Mouse (Mus musculus) frontal cortex, postnatal 25 days (tissue): Measurements from ENCODE around the gene Ccdc85c.

Experiments used
- DNase-seq, 2 experiments: peaks; one replicate each; pipeline ENCODE4 v3.0.0; 2022; ENCODE audit warnings: low spot score in 2 of 2

Ccdc85c gene

GRCm38 (mm10) chr12:108268970-108269369 is 6.3 kb downstream of the Ccdc85c start:
- no peak for DNase-seq

DNA sequence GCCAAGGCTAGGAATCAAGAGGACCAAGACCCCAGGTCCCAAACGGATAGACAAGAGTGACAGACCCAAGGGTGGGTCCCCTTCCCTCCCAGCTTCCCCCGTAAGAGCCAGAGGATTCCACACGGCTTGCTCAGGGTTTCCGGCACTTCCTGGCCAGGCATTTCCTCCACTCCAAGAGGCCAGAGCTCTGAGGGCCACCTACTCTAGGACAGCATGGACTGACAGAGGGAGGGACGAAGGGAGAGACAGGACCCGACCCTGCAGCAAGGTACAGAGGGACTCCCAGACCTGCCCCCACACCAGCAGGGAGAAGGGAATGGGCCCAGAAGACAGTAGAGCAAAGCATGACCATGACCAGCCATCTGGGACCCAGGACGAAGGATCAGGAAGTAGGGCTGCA is 7.6 kb downstream of the Ccdc85c start:
- DNase-seq = no peak

DNA sequence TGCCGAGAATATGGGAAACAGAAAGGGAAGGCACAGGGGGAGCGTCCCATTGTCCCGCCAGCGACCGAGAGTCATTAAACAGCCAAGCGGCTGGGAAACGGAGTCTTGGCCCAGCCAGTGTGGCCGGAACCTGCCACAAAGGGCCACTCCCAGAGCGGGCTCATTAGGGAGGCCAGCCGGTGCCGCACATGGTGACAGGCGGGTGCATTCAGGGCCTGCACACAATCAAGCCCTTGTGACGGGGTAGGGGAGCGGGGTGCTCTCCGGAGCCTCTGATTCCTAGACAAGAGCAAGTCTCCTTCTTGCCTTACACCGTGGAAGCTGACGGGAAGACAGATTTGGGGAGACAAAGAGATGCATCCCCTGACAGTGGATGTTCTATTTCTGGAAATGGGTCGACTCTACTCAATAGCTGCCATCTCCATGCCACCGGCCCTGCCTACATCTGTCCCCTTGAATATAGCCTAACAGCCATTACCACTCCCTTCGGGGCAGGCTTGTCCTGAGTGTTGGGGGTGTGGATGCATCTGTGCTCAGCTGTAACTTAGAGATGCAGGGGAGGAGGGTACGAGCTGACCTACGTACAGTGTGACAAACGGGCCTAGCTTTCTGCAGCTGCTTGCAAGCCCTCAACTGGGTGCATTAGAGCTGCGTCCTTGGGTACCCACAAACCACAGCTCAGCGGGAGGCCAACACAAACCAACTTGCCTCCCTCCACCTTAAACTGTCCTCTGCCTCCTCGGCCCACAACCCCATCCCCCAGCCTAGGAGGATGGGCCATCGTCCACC is 9.2 kb downstream of the Ccdc85c start:
- DNase-seq = no peak

DNA sequence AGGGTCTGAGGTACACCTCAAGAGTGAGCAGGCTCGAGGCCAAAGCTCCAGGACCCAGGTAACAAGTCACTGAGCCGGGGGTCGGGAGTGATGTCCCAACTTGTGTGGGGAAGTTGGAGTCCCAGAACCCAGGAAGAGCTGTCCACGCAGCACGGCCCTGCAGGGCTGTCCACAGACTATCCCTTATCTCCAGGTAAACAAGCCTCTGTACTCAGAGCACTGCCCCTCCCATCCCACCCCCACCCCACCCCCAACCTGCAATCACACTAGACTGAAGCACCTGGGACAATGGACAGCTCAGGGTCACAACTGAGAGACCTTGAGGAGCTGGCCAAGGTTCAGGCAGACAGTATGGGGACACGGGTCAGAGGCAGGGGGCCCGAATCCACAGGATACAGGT is 10.3 kb downstream of the Ccdc85c start:
- no peak for DNase-seq

DNA sequence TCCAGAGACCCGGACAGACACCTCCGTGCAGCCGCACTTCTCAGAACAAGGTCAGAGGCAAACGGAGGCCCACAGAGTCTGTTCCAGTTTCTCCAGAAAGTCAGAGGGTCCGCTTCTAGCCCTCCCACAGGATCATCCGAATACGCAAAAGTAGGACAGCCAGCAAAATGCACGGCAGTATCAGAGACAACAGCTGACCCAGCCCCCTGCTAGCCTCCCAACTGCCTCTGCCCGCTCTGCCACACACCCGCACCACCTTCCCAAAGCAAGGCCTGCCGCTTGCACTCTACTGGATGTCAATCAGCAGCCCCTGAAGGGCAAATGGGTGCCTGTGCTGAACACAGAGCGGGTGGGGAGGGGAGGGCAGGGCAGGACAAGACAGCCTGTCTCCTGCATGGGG is 14.3 kb downstream of the Ccdc85c start:
- DNase-seq = no peak

- no peak for DNase-seq
These were observed 15.7 kb downstream of the Ccdc85c start for GRCm38 (mm10) chr12:108259322-108260049.

- no peak for DNase-seq
These were observed 18.5 kb downstream of the Ccdc85c start for GRCm38 (mm10) chr12:108256734-108257133.

DNA sequence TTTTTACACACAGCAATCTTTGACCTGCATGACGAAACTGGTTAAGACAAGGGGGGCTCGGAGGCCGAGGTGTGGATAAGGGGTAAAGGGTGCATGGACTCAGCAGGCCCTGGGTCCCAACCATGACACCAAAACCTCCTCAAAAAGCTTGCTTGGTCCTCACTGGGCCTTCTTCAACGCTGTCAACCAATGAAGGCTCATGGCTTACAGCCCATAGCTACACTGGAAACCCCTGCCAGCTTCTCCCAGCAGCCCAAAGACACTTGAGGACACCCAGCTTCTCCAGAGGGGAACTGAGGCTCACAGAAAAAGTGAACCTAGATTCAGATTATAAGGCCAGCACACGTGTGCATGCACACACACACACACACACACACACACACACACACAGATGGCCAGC is 19.3 kb downstream of the Ccdc85c start:
- DNase-seq = no peak

DNA sequence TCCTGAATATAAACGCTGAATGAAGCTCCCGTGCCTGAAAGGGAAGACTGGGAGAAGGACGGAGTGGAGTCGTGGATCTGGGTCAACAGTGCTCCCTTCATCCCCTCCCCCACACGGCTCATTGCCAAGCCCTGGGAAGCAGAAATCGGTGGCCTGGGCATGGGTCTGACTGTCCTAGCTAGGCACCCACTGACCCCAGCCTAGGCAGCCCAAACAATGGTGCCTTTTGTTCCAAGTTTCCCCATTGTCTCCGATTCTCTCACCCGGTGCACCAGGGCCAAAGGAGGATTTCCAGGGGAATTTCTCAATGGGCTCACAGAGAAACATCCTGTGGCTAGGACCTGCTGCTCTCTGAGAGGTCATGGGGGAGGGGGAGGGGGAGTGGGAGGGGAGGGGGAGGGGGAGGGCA is 19.7 kb downstream of the Ccdc85c start:
- no peak for DNase-seq

- DNase-seq = no peak
These were observed 22.2 kb downstream of the Ccdc85c start for GRCm38 (mm10) chr12:108253042-108253441.

GRCm38 (mm10) chr12:108251825-108252542 is 23.2 kb downstream of the Ccdc85c start:
- no peak for DNase-seq

GRCm38 (mm10) chr12:108251034-108251792 is 24.0 kb downstream of the Ccdc85c start:
- no peak for DNase-seq

- DNase-seq = no peak
These were observed 25.7 kb downstream of the Ccdc85c start for GRCm38 (mm10) chr12:108249522-108249921.

DNA sequence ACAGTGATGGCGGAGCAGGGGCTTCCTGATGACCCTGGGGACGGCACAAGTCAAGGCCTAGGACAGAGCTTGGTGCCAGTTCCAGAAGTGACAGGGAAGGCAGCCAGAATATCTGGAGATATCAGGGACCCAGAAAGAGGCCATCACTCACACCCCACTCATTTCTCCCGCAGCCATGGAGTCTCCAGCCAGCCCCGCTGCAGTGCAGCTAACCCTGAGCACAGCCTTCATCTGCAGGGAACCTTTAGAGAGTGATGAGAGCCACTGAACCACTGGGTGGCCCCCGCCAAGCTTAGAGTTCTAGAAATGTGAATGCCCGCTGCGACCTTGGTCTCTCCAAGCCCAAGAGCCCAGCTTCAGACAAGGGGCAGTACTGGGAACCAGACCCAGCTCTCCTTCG is 26.2 kb downstream of the Ccdc85c start:
- no peak for DNase-seq

DNA sequence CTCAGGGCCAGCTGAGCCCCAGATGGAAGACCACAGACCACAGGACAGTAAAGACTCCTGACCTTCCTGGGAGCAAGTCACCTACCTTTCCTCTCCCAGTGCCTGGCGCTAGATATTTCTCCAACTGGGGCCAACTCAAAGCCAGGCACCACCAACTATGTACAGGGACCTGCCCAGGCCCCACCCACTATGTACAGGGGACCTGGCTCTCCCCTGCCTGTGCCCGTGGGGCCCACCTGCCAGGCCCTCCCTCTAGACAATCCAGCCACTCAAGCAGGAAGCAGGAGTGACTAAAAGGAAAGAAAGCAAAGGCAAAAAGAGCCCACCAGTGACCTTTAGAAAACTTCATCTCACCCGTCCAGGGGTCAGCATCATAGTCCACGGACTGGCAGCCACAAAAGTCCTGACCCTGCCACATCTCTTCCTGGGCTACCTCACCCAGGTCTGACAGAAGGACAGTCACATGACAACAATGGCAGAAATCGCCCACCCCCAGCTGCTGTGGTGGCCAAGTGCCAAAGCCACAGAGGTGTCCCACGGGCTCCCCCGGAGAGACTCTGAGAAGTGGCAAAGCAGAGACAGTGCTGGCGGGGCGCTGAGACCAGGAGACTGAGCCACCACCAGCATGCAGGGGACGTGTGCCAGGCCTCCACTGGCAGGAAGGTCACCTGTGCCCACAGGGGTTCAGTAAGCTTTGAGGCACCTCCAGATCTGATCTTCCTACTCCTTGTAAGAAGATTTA is 28.3 kb downstream of the Ccdc85c start:
- no peak for DNase-seq

DNA sequence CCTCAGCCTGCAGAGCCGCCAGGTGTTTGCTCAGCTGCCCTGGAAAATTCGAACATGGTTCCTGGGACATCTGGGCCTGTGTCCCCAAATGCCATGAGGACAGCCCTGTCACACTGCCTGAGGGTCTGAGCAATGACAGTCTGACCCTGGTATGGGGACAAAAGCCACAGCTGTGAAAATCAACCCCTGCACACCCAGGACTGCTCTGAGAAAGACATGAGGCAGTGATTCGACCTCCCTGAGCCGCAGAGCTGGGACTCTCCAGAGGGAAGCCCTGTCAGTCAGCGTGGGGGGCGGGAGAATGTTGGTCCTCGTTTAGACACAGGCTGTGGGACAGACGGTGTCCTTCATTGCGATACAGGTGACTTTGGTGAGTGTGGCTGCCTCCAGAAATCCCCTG is 29.6 kb downstream of the Ccdc85c start:
- DNase-seq = no peak

DNA sequence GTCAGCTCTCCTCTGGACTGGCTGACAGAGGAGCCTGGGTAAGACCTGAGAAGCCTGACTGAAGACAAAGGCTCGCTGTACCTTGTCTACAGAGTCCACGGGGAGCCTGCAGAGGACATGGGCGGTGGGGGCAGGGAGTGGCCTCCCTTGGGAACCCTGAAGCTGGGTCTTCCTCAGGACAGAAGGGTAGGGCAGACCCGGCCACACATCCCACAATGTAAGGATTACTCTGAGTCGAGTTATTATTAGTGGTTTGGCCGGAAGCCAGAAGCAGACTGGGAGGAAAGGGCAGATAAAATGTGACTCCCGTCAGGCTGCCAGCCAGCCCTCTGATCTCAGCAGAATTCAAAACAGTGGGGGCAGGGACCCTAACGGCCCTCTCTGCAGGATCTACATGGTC is 30.4 kb downstream of the Ccdc85c start:
- DNase-seq = no peak

- DNase-seq = no peak
These were observed 32.9 kb downstream of the Ccdc85c start for GRCm38 (mm10) chr12:108242243-108242745.

GRCm38 (mm10) chr12:108241626-108242025 is 33.6 kb downstream of the Ccdc85c start:
- no peak for DNase-seq

GRCm38 (mm10) chr12:108240953-108241588 is 34.2 kb downstream of the Ccdc85c start:
- DNase-seq = peak in 1 of 2 experiments; percentile 34
